ENCODE assay signal across 9 mouse cellular contexts in genomic region chr9:110246321-110246640, GRCm38 (mm10). TPM values are rescaled to one million over a fixed set of nuclear protein-coding genes. Genes with fewer than 3 reads are reported as not detected.
DNase-seq lines count a peak whose midpoint lies in the region; ATAC-seq and TF ChIP-seq lines count a peak whose summit lies in the region.
"Had no signal": no experiment of that assay in that cellular context is flagged by ENCODE, and none has a peak within 500 bp of the region (broad histone marks: within the 10 kb centered on the region; RNA-seq: fewer than 3 reads in every experiment).

No protein-coding gene starts in this region.

- ATAC-seq in embryonic facial prominence, embryonic 14.5 days (ENCODE audit: low read depth), result 0 out of 2 replicates have a peak, but pooled peaks have one; percentile 1
- ATAC-seq in intestine, embryonic 14.5 days (replicated peaks; ENCODE audit: low FRiP score, low TSS enrichment, low read depth), result no peak
- ATAC-seq in midbrain, postnatal 0 days (ENCODE audit: low FRiP score), result peak; percentile 11

- intact Hi-C loops in left cerebral cortex, adult 2 months (cut with DNase I), result no loop called here
- intact Hi-C loops in left cerebral cortex, postnatal 36 days (cut with DNase I), result loop anchor here (5.0 kb wide), 1 partner anchor 46 kb away; no protein-coding TSS in a partner anchor

- H3K4me3 ChIP-seq in left cerebral cortex, adult 2 months, result peak overlapping the region; percentile 72
- H3K4me3 ChIP-seq in embryonic facial prominence, embryonic 14.5 days (ENCODE audit: low read depth, low read length), result peak overlapping the region; percentile 64
- peak overlapping the region; percentile 60 for H3K4me3 ChIP-seq in intestine, embryonic 14.5 days (ENCODE audit: low read depth, low read length)
- H3K4me3 ChIP-seq in midbrain, postnatal 0 days (ENCODE audit: low read depth, low read length), result peak overlapping the region; percentile 84

- H3K9me3 ChIP-seq in embryonic facial prominence, embryonic 14.5 days (ENCODE audit: control insufficient read depth, low read length), result no peaks in the 10 kb centered on the region
- H3K9me3 ChIP-seq in intestine, embryonic 14.5 days (ENCODE audit: control insufficient read depth, low read length), result no peaks in the 10 kb centered on the region
- no peaks in the 10 kb centered on the region for H3K9me3 ChIP-seq in midbrain, postnatal 0 days (ENCODE audit: low read length)

- peak overlapping the region; percentile 91 for H3K27ac ChIP-seq in left cerebral cortex, adult 2 months
- no peak overlapping the region for H3K27ac ChIP-seq in embryonic facial prominence, embryonic 14.5 days (replicated peaks; ENCODE audit: low read depth, low read length)
- H3K27ac ChIP-seq in intestine, embryonic 14.5 days (ENCODE audit: low read depth), result no peak overlapping the region
- peak overlapping the region; percentile 93 for H3K27ac ChIP-seq in midbrain, postnatal 0 days (ENCODE audit: low read depth, low read length)
- H3K27ac ChIP-seq: macrophage had no signal

- H3K4me2 ChIP-seq in embryonic facial prominence, embryonic 14.5 days (ENCODE audit: low read depth, low read length), result peak overlapping the region; percentile 100
- peak overlapping the region; percentile 100 for H3K4me2 ChIP-seq in intestine, embryonic 14.5 days (ENCODE audit: low read length)
- peak overlapping the region; percentile 88 for H3K4me2 ChIP-seq in midbrain, postnatal 0 days (ENCODE audit: low read depth, low read length, poor library complexity, severe bottlenecking)

- 0 out of 2 replicates have a peak, but pooled peaks cover under 1% of the 10 kb centered on the region for H3K36me3 ChIP-seq in embryonic facial prominence, embryonic 14.5 days (ENCODE audit: control insufficient read depth, insufficient read depth, low read length)
- H3K36me3 ChIP-seq in intestine, embryonic 14.5 days (ENCODE audit: control insufficient read depth, insufficient read depth, low read length), result peaks cover 4% of the 10 kb centered on the region; the same call in 1 of the 2 replicates
- H3K36me3 ChIP-seq in midbrain, postnatal 0 days (ENCODE audit: insufficient read depth, low read length), result peaks cover 8% of the 10 kb centered on the region; the same call in 1 of the 2 replicates

- no peak for TF ChIP-seq CTCF in left cerebral cortex, adult 2 months (IDR thresholded peaks at IDR 0.05)
- TF ChIP-seq CTCF in midbrain, postnatal 0 days (IDR thresholded peaks at IDR 0.05), result no peak

- peak in 1 of 2 experiments; percentile 35 for DNase-seq in left cerebral cortex, adult 2 months (ENCODE audit: extremely low spot score in 1 of 2, low spot score in 2 of 2)
- DNase-seq in left cerebral cortex, postnatal 36 days (ENCODE audit: low spot score in 2 of 2), result no peak
- DNase-seq in embryonic facial prominence, embryonic 14.5 days (ENCODE audit: low spot score), result no peak
- DNase-seq in intestine, embryonic 14.5 days (ENCODE audit: low spot score), result no peak
- peak; percentile 60 for DNase-seq in midbrain, postnatal 0 days (ENCODE audit: low spot score)
- no peak for DNase-seq in ovary, postnatal 10 days (ENCODE audit: low spot score)
- no peak for DNase-seq in frontal cortex, postnatal 25 days (ENCODE audit: low spot score in 2 of 2)
- DNase-seq in urinary bladder, postnatal 4 days (ENCODE audit: low spot score in 2 of 2), result no peak

- 33% methylated on average over 5 of the region's 13 CpGs for WGBS in embryonic facial prominence, embryonic 14.5 days
- WGBS in intestine, embryonic 14.5 days, result 40% methylated on average over 13 of the region's 13 CpGs
- 34% methylated on average over 13 of the region's 13 CpGs for WGBS in midbrain, postnatal 0 days

- H3K4me1 ChIP-seq in embryonic facial prominence, embryonic 14.5 days (ENCODE audit: control insufficient read depth, insufficient read depth, low read length), result peaks cover 13% of the 10 kb centered on the region
- 0 out of 2 replicates have a peak, but pooled peaks cover 3% of the 10 kb centered on the region for H3K4me1 ChIP-seq in intestine, embryonic 14.5 days (replicated peaks; ENCODE audit: control insufficient read depth, insufficient read depth, low read length)
- peaks cover 28% of the 10 kb centered on the region for H3K4me1 ChIP-seq in midbrain, postnatal 0 days (ENCODE audit: insufficient read depth, low read length)

- H3K9ac ChIP-seq in embryonic facial prominence, embryonic 14.5 days (ENCODE audit: low read depth, low read length), result peak overlapping the region; percentile 64
- H3K9ac ChIP-seq in intestine, embryonic 14.5 days (ENCODE audit: low read length), result no peak overlapping the region
- H3K9ac ChIP-seq in midbrain, postnatal 0 days (replicated peaks; ENCODE audit: low read length, poor library complexity, severe bottlenecking), result peak overlapping the region; percentile 97

- H3K27me3 ChIP-seq in embryonic facial prominence, embryonic 14.5 days (replicated peaks; ENCODE audit: control insufficient read depth, insufficient read depth, low read length), result peaks cover 9% of the 10 kb centered on the region; the same call in 1 of the 2 replicates
- peaks cover 15% of the 10 kb centered on the region for H3K27me3 ChIP-seq in intestine, embryonic 14.5 days (replicated peaks; ENCODE audit: control insufficient read depth, insufficient read depth, low read length)
- no peaks in the 10 kb centered on the region for H3K27me3 ChIP-seq in midbrain, postnatal 0 days (ENCODE audit: insufficient read depth, low read length)

RNA-seq across cellular contexts. Expression of gene Cspg5, which starts 2.7 kb away (rescaled TPM):
- total RNA-seq in left cerebral cortex, adult 2 months (2021), result 100 to 1,000 TPM; 352 to 356 TPM
- total RNA-seq in left cerebral cortex, postnatal 36 days (2021), result 100 to 1,000 TPM; 363 to 430 TPM
- 8.3 and 9.6 TPM in 2 replicates for polyA plus RNA-seq in embryonic facial prominence, embryonic 14.5 days (2014; fragmentation: Nextera tagmentation; extraction: Ambion mirVana)
- polyA plus RNA-seq in intestine, embryonic 14.5 days (2014; fragmentation: Nextera tagmentation; extraction: Ambion mirVana), result 2.6 and 3.5 TPM in 2 replicates
- 456 and 504 TPM in 2 replicates for total RNA-seq in midbrain, postnatal 0 days (2014; rRNA removed)
- polyA plus RNA-seq in midbrain, postnatal 0 days (2015; fragmentation: Nextera tagmentation; extraction: Ambion mirVana), result 325 and 340 TPM in 2 replicates

RNA-seq across cellular contexts. Expression of gene Elp6, which starts 58.7 kb away (rescaled TPM):
- total RNA-seq in left cerebral cortex, adult 2 months (2021), result 10 to 100 TPM in 1 of 2 experiments, 1 to 10 TPM in 1; 9.1 to 14.1 TPM
- total RNA-seq in left cerebral cortex, postnatal 36 days (2021), result 10 to 100 TPM; 11.1 to 12.7 TPM
- 17.7 and 21.5 TPM in 2 replicates for polyA plus RNA-seq in embryonic facial prominence, embryonic 14.5 days (2014; fragmentation: Nextera tagmentation; extraction: Ambion mirVana)
- polyA plus RNA-seq in intestine, embryonic 14.5 days (2014; fragmentation: Nextera tagmentation; extraction: Ambion mirVana), result 26.8 and 30.1 TPM in 2 replicates
- total RNA-seq in midbrain, postnatal 0 days (2014; rRNA removed), result 28.8 and 35.5 TPM in 2 replicates
- 30.5 and 34.8 TPM in 2 replicates for polyA plus RNA-seq in midbrain, postnatal 0 days (2015; fragmentation: Nextera tagmentation; extraction: Ambion mirVana)

Comparison
In these comparisons a context has a peak if more than half of its experiments do, and no peak if none do; other contexts are left out.
1. H3K27ac ChIP-seq: peak in left cerebral cortex, adult 2 months (single experiment) and midbrain, postnatal 0 days (single experiment); none in embryonic facial prominence, embryonic 14.5 days (single experiment) and intestine, embryonic 14.5 days (single experiment).
2. Peak in every context shown above with its lines, with median percentiles within 50 percentile points of each other: H3K4me3 ChIP-seq and H3K4me2 ChIP-seq.